Mouse (Mus musculus) naive thymus-derived CD4-positive, alpha-beta T cell, adult 2 months (primary cell): ENCODE data around the gene Srp9.

ENCODE experiments used
- DNase-seq: peaks from one replicate; pipeline ENCODE4 v3.0.0-alpha.2; 2011; ENCODE audit warnings: low read depth

Gene Srp9

GRCm38 (mm10) chr1:182124506-182124905 is at the start of gene Srp9:
Srp9 (plus strand) TSS chr1:182124737.
- peak; percentile 99 for DNase-seq

DNA sequence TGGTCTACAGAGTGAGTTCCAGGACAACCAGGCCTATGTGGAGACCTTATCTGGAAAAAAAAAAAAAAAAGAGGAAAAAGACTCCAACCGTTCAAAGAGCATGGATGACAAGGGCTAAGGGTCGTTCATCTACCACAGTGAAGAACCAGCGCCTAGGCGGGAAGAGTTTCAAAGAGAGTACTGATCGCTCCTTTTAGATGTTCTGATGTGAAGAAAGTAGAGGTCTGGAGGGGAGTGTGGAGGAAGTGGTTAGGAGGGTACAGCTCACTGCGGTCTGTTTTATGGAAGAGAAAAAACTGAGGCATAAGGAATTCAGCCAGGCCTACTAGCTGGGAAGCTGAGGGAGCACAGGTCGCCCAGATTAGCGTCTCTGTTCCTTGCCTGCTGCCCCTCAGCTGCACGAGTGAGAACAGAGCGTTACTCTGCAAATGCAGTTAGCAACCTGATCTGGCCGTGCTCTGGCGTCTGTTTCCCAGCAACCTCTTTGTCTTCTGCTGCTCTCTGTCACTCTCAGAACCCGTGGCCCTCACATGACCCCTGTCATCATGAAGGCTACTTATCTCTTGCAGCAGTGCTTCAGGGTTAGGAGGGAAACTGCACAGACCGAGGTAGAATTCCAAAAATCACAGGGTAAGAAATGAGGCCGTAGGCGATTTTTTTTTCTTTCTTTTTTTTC is 42.7 kb upstream of the Srp9 start:
- peak; percentile 8 for DNase-seq

DNA sequence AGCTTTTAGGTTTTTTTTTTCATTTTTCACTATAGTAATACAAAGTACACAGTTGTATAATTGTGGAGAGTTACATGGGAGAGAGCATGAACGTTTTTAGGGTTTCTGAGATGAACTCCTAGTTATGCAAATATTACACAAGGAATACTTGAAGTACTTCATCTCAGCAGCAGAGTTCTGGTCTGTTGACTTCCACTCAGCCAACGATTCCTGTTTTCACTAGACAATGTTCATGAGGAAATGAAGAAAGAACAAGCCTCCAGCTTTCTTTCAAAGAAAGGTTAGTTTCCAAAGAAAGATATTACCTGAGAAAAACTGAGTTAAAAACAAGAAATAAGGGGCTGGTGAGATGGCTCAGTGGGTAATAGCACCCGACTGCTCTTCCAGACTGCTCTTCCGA is 41.1 kb upstream of the Srp9 start:
- DNase-seq, result no peak

- DNase-seq, result no peak
These were observed 37.8 kb upstream of the Srp9 start for GRCm38 (mm10) chr1:182086759-182087158.

- DNase-seq, result no peak
These were observed 37.2 kb upstream of the Srp9 start for GRCm38 (mm10) chr1:182087351-182087750.

GRCm38 (mm10) chr1:182087753-182088633 is 36.5 kb upstream of the Srp9 start:
- no peak for DNase-seq

DNA sequence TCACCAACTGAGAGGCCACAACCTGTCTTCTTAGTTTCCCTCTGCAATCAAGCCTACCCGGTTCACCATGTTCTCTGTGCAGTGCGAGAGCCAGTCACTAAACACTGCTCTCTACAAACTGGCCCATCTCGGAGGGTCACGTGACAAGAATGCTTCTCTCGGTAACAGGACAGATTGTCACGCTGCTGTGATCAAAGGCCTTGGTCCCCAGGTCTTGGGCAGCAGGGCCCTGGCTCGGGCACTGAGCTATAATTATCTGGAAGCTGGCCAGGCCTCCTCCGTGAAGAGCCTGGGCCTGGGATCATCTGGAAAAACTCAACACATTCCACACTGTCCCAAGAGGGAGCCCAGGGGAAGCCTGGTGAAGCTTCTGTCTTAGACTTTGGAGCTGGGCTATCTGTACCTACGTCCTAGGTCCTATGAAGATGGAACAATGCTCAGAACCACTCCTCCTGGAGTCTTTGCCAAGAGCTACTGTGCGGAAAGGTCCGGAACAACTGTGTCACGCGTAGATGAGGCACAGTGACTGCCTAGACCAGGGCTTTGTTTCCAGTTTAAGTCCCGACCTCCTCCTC is 35.6 kb upstream of the Srp9 start:
- no peak for DNase-seq

- no peak for DNase-seq
These were observed 34.8 kb upstream of the Srp9 start for GRCm38 (mm10) chr1:182089600-182090297.

- no peak for DNase-seq
These were observed 34.2 kb upstream of the Srp9 start for GRCm38 (mm10) chr1:182090298-182090677.

DNA sequence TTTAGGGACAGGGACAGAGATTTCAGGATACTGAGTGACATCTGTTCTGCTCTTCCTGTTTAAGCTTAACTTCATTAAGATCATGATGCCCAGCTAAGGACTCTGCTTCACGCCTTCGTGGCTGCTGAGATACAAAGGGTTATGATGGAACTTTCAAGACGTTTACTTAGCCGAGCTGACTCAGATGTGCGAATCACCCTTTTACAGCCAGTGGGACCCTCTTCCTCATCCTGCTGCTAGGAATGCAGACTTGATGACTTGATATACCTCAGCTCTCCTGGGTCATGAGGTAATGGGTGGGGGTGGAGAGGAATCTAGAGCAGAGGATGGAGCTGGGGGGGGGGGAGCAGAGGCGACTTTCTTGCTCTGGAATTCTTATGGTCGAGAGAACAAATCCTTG is 33.3 kb upstream of the Srp9 start:
- DNase-seq, result no peak

- no peak for DNase-seq
These were observed 32.7 kb upstream of the Srp9 start for GRCm38 (mm10) chr1:182091746-182092412.

- no peak for DNase-seq
These were observed 32.1 kb upstream of the Srp9 start for GRCm38 (mm10) chr1:182092413-182092800.

DNA sequence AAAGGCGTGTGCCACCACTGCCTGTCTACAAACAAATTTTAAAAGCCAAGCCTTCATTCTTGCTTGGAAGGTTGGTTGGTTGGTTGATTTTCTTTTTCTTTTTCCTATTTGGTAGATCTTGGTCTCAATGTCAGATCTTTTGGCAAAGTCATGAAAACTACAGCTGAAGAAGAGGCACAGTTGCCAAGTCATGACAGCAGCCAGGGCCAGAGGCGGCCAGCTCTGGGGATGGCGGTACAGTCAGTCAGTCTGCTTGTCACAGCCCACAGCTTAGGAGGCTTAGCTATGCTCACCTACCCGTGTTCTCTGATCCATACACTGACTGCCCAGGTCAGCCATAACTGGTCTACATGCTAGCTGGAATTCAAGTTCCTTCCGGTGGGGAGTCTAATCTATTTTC is 31.1 kb upstream of the Srp9 start:
- DNase-seq, result no peak

DNA sequence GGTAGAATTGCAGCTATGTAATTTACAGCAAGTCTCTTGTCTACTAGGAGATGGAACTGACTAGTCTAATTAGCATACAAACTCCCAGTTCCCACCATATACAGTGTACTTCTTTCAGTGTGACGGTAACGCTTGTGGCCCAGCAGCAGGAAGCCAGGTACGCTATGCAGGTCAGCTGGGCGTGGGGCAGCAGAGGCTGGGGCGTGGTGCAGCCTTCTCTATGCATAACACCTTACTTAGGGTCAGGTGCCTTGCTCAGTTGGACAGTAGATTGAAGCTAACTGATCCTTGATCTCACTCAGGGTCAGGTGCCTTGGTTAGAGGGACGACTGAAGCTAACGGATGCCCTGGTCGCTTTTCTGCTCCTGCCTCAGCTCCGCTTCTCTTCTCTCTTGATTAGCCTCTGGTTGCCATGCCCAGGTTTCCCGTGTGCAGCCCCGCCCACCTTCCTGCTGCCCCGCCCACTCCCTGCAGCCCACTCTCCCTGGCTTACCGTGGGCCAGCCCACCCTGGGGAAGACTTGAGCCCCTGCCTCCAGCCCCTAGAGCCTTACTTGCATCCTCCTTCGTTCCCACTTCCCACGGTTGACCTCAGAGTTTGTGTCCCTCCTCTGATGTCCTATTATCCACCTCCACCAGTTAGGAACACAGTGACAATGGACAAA is 29.9 kb upstream of the Srp9 start:
- no peak for DNase-seq

DNA sequence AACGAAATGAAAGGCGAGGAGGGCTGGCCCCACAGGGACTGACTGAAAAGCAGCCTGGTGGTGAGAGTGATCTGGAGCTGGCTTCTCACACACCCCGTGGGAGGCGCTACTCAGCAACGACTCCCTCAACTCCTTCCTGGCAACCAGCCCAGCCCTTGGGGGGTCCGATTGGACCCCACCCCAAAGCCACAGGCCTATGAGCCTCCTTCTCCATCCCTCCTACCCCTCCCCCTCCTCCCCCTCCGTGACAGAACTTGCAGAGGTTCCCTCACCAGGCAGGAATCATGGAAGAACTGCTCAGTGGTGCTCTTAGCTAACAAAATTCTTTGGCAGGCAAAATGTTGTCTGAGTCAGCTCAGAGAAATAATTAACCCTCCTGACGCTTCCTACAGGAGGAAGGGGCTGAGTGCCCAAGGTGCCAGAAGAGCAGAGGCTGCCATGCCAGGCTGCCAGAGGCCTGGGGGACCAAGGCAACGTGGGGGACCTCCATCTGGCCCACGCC is 29.2 kb upstream of the Srp9 start:
- DNase-seq, result no peak

- no peak for DNase-seq
These were observed 27.8 kb upstream of the Srp9 start for GRCm38 (mm10) chr1:182096707-182097106.

GRCm38 (mm10) chr1:182099062-182099461 is 25.5 kb upstream of the Srp9 start:
- DNase-seq, result no peak

DNA sequence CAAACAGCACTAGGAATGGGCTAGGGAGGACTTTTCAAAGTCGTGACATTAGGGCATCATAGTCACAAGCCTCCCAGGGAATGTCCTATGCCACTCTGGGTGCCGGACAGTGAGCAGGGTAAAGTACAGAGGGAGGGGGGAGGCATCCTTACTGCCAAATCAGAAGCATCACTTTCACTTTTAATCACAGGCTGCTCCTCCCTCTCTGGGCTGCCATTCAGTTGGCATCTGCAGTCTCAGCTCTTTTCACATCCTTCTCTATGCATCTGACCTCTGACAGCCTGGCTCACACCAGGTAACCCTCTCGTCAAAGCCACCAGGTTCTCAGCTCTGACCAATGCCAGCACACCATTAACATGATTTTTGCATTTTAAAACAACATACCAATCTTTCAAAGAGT is 24.1 kb upstream of the Srp9 start:
- DNase-seq, result no peak

DNA sequence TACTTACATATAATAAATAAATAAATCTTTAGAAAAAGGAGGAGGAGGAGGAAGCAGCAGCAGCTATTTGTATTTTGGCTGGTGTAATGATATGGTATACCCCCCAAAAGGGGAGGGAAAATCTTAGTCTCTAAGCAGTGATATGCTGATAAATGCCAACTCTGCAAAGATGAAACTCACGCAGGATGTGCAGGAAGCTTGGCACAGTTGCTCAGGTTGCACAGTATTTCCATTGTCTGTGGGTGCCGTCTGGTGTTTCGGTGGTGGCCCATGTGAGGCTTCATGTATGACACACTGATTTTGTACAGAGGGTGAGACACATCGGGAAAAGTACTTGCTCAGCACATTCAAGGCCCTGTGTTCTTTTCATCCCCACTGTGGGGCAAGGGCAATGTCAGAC is 23.1 kb upstream of the Srp9 start:
- no peak for DNase-seq

DNA sequence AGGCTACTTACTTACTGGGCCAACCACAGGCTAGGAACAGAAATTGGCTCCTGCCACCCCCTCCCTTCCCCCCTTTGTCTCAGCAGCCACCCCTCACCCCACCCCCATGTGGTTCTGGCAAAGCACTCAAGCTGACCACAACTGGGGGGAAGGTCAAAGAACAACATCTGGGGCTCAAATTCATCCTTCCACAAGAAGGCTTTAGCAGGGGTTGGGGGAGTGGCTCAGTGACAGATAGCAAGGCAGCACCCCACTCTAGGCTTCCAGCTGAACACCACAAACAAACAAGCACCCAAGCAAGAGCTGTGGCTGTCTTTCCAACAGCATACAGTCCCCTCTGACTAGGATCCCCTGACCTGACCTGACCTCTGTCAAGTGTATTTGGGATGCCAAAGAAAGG is 21.8 kb upstream of the Srp9 start:
- DNase-seq, result no peak

DNA sequence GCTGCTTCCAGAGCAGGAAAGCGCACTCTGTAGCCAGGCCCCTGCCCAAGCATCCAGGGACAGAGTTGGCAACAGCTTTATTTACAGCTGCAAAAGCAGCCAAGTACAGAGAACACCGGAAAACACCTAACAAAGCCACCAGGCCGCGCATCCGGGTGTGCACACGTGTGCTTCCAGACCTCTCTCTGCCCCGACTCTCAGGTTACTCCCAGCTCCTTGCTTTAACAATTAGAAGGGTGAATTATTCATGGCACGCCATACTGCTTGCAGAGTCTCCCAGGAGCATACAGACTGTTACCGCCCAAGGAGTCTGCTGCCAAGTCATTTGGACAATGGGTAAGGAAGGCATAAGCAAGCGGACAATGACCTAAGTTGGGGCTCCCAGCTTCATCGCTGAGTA is 21.1 kb upstream of the Srp9 start:
- DNase-seq, result no peak
